Mouse (Mus musculus) neural tube, embryonic 11.5 days (tissue): ENCODE results near the gene Dcst2. TPM values are rescaled to one million over a fixed set of nuclear protein-coding genes. Genes with fewer than 3 reads are reported as not detected.

Experiments used
- ATAC-seq: fragments of 200-750 bp; cut with Nextera tagmentation; 2 replicates; pipeline ENCODE4 v1.8.0; 2017; ENCODE audit warnings: moderate number of reproducible peaks, mild to moderate bottlenecking, moderate TSS enrichment, moderate library complexity; ENCODE audit not compliant: insufficient read depth, low FRiP score, low TSS enrichment
- DNase-seq: peaks from one replicate; pipeline ENCODE4 v3.0.0-alpha.2; 2015; ENCODE audit warnings: low spot score
- H3K27ac ChIP-seq: fragments of 300-500 bp; sonication (generic); 2 replicates; pipeline ENCODE4 v1.5.1; 2014; ENCODE audit warnings: low read depth, mild to moderate bottlenecking, low read length
- H3K27me3 ChIP-seq: fragments of 300-500 bp; sonication (generic); 2 replicates; pipeline ENCODE4 v1.6.1; 2014; ENCODE audit warnings: mild to moderate bottlenecking, low read length, mixed read lengths; ENCODE audit not compliant: control insufficient read depth, insufficient read depth
- H3K36me3 ChIP-seq: fragments of 300-500 bp; sonication (generic); 2 replicates; pipeline ENCODE4 v1.6.1; 2014; ENCODE audit warnings: mild to moderate bottlenecking, low read length, moderate library complexity, mixed read lengths; ENCODE audit not compliant: control insufficient read depth, insufficient read depth
- H3K4me1 ChIP-seq: fragments of 300-500 bp; sonication (generic); 2 replicates; pipeline ENCODE4 v1.6.1; 2014; ENCODE audit warnings: low read length, mixed read lengths; ENCODE audit not compliant: control insufficient read depth, insufficient read depth
- H3K4me2 ChIP-seq: fragments of 300-500 bp; sonication (generic); 2 replicates; pipeline ENCODE4 v1.6.1; 2014; ENCODE audit warnings: low read depth, mild to moderate bottlenecking, moderate library complexity
- H3K4me3 ChIP-seq: fragments of 300-500 bp; sonication (generic); 2 replicates; pipeline ENCODE4 v1.5.1; 2014; ENCODE audit warnings: low read depth, low read length
- H3K9ac ChIP-seq: fragments of 300-500 bp; sonication (generic); 2 replicates; pipeline ENCODE4 v1.6.1; 2014; ENCODE audit warnings: mild to moderate bottlenecking, low read length
- H3K9me3 ChIP-seq: fragments of 300-500 bp; sonication (generic); 2 replicates; pipeline ENCODE4 v1.6.1; 2016; ENCODE audit warnings: low read length; ENCODE audit not compliant: control insufficient read depth
- WGBS: fragments of 180-500 bp; shearing (Covaris S2); extraction: QIAGEN DNeasy Blood & Tissue Kit; methylation state at CpG from one replicate; pipeline ENCODE4 v1.1.7; 2014; 5-methylcytosine and 5-hydroxymethylcytosine counted together
- polyA plus RNA-seq: library from polyadenylated mRNA; unstranded; fragments of >200 nt; fragmentation: Nextera tagmentation; extraction: Ambion mirVana; gene quantifications from 2 replicates; pipeline ENCODE4 v1.2.1, GENCODE M21; 2014

Gene Dcst2
- polyA plus RNA-seq, 1 experiment from 2014 or later = not detected

- H3K27ac ChIP-seq = peak overlapping the region; percentile 71
- H3K4me3 ChIP-seq = no peak overlapping the region
- 36% methylated on average over 9 of the region's 9 CpGs for WGBS
- no peak; the same call in 1 of the 2 replicates for ATAC-seq
- H3K36me3 ChIP-seq = no peaks in the 10 kb centered on the region
- no peak overlapping the region for H3K9ac ChIP-seq
- DNase-seq = peak; percentile 45
- H3K4me2 ChIP-seq = no peak overlapping the region
- peaks cover under 1% of the 10 kb centered on the region; the same call in 1 of the 2 replicates for H3K27me3 ChIP-seq
- H3K9me3 ChIP-seq = no peaks in the 10 kb centered on the region
- peaks cover 16% of the 10 kb centered on the region for H3K4me1 ChIP-seq
These were observed 34.4 kb upstream of the Dcst2 start for GRCm38 (mm10) chr3:89327371-89327870.

DNA sequence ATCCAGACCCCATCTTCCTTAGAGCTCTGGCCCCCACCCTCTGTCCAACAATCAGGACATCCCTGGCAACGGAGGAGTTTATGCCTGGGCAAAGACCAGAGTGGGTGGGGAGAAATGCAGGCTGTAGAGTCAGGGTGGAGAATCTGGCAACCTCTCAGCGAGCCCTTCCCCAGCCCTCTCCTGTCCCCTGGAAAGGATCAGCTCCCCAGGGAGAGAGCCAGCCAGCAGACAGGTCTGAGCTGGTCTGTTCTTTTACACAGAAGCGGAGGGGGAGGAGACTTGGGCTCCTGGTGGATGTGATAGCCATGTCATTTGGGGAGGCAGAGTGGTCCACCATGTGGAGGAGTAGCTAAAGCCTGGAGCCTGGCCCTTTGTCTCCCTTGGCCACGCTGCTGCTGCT lies 33.2 kb upstream of the Dcst2 start:
- Histone ChIP-seq H3K4me1 (peaks cover 25% of the 10 kb centered on the region), H3K4me3 (no peak overlapping the region), H3K27me3 (no peaks in the 10 kb centered on the region), H3K9ac (no peak overlapping the region), H3K27ac (no peak overlapping the region), H3K4me2 (no peak overlapping the region), H3K36me3 (no peaks in the 10 kb centered on the region), H3K9me3 (no peaks in the 10 kb centered on the region)
- 14% methylated on average over 4 of the region's 4 CpGs for WGBS
- no peak for ATAC-seq
- no peak for DNase-seq

- no peaks in the 10 kb centered on the region for H3K27me3 ChIP-seq
- DNase-seq (no peak), ATAC-seq (no peak)
- 48% methylated on average over 3 of the region's 3 CpGs for WGBS
- H3K4me1 ChIP-seq = peaks cover 25% of the 10 kb centered on the region
- no peaks in the 10 kb centered on the region for H3K9me3 ChIP-seq
- H3K4me3 ChIP-seq = no peak overlapping the region
- peak overlapping the region; percentile 5; the same call in 1 of the 2 replicates for H3K4me2 ChIP-seq
- no peak overlapping the region for H3K9ac ChIP-seq
- H3K27ac ChIP-seq = no peak overlapping the region
- peaks cover 3% of the 10 kb centered on the region; the same call in 1 of the 2 replicates for H3K36me3 ChIP-seq
These were observed 31.4 kb upstream of the Dcst2 start for GRCm38 (mm10) chr3:89330346-89330745.

DNA sequence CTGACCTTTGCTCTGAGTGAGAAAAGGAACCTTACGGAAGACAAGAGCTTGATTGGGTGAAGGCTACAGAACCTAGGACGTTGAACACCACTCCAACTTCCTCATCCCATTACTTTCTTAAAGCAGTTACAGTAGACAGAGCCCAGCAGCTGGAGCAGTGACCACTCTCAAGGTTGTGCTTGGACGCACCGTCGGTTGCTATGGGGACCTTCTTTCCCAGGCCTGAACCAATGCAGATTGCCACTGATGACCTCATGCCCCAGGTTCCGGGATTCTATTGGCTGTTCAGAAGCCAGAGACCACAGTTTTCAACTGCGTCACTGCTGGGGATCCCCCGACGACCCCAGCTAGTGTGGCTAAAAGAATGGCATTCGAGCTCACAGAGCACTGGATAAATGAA lies 30.8 kb upstream of the Dcst2 start:
- Histone ChIP-seq H3K4me2 (no peak overlapping the region), H3K27me3 (no peaks in the 10 kb centered on the region), H3K9ac (no peak overlapping the region), H3K4me1 (peaks cover 28% of the 10 kb centered on the region), H3K9me3 (no peaks in the 10 kb centered on the region), H3K36me3 (peaks cover 3% of the 10 kb centered on the region; the same call in 1 of the 2 replicates), H3K27ac (no peak overlapping the region), H3K4me3 (no peak overlapping the region)
- ATAC-seq = peak; percentile 48; the same call in 1 of the 2 replicates
- 19% methylated on average over 10 of the region's 10 CpGs for WGBS
- DNase-seq = peak; percentile 57

DNA sequence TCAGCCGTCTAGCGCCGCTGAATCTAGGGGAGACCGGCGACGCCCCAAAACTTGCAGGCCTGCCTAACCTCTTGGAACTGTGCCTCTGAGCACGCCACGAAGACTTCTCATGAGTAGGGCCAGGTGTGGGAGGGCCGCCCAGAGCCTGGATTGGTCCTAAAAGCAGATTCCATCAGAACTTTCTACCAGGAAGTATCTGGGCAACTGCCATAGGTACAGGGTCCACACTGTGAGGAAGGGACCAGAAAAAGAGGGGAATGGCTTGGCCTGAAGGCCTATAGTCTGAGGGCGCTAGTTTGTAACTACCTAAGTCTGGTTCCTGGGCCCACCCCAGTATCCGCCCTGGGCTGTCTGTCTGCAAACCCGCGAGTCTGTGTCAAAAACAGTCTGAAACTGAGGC lies 30.2 kb upstream of the Dcst2 start:
- no peak for DNase-seq
- Histone ChIP-seq H3K9me3 (no peaks in the 10 kb centered on the region), H3K36me3 (peaks cover 3% of the 10 kb centered on the region; the same call in 1 of the 2 replicates), H3K9ac (no peak overlapping the region), H3K4me1 (peaks cover 34% of the 10 kb centered on the region), H3K27me3 (no peaks in the 10 kb centered on the region), H3K27ac (no peak overlapping the region), H3K4me3 (no peak overlapping the region), H3K4me2 (no peak overlapping the region)
- 71% methylated on average over 13 of the region's 13 CpGs for WGBS
- ATAC-seq = no peak

- ATAC-seq (no peak), DNase-seq (no peak)
- WGBS = 45% methylated on average over 10 of the region's 10 CpGs
- Histone ChIP-seq H3K4me1 (peaks cover 38% of the 10 kb centered on the region), H3K4me2 (no peak overlapping the region), H3K9ac (no peak overlapping the region), H3K36me3 (peaks cover 3% of the 10 kb centered on the region; the same call in 1 of the 2 replicates), H3K27me3 (no peaks in the 10 kb centered on the region), H3K9me3 (no peaks in the 10 kb centered on the region), H3K4me3 (no peak overlapping the region), H3K27ac (no peak overlapping the region)
These were observed 29.8 kb upstream of the Dcst2 start for GRCm38 (mm10) chr3:89332013-89332412.

GRCm38 (mm10) chr3:89332476-89332875 lies 29.3 kb upstream of the Dcst2 start:
- Histone ChIP-seq H3K4me1 (peaks cover 36% of the 10 kb centered on the region), H3K4me3 (no peak overlapping the region)

GRCm38 (mm10) chr3:89333053-89333452 lies 28.7 kb upstream of the Dcst2 start:
- H3K36me3 ChIP-seq = peaks cover 3% of the 10 kb centered on the region; the same call in 1 of the 2 replicates
- no peak overlapping the region; the same call in 1 of the 2 replicates for H3K27ac ChIP-seq
- WGBS = 47% methylated on average over 11 of the region's 11 CpGs
- H3K4me2 ChIP-seq = no peak overlapping the region
- DNase-seq = no peak
- H3K9me3 ChIP-seq = no peaks in the 10 kb centered on the region
- H3K27me3 ChIP-seq = no peaks in the 10 kb centered on the region
- H3K4me1 ChIP-seq = peaks cover 34% of the 10 kb centered on the region
- no peak overlapping the region for H3K4me3 ChIP-seq
- no peak for ATAC-seq
- H3K9ac ChIP-seq = no peak overlapping the region

More at GRCm38 (mm10) chr3:89332476-89332875, 29.3 kb upstream of the Dcst2 start:
- Histone ChIP-seq H3K27ac (no peak overlapping the region), H3K9me3 (no peaks in the 10 kb centered on the region), H3K27me3 (no peaks in the 10 kb centered on the region), H3K4me2 (no peak overlapping the region), H3K9ac (no peak overlapping the region), H3K36me3 (peaks cover 3% of the 10 kb centered on the region; the same call in 1 of the 2 replicates)
- ATAC-seq (no peak), DNase-seq (no peak)
- WGBS = 42% methylated on average over 12 of the region's 12 CpGs

GRCm38 (mm10) chr3:89336529-89336928 lies 25.2 kb upstream of the Dcst2 start:
- Histone ChIP-seq H3K9me3 (no peaks in the 10 kb centered on the region), H3K9ac (peak overlapping the region; percentile 93), H3K4me1 (peaks cover 40% of the 10 kb centered on the region), H3K36me3 (peaks cover 3% of the 10 kb centered on the region; the same call in 1 of the 2 replicates), H3K4me2 (peak overlapping the region; percentile 59), H3K27ac (no peak overlapping the region), H3K27me3 (no peaks in the 10 kb centered on the region), H3K4me3 (peak overlapping the region; percentile 88)
- 7% methylated on average over 6 of the region's 6 CpGs for WGBS
- DNase-seq = no peak
- ATAC-seq = no peak
